Mouse (Mus musculus) stomach, embryonic 14.5 days (tissue): Measurements from ENCODE around the gene Tmem54. TPM values are rescaled to one million over a fixed set of nuclear protein-coding genes. Genes with fewer than 3 reads are reported as not detected.

ENCODE experiments used
- ATAC-seq: fragments of 200-750 bp; cut with Nextera tagmentation; 2 replicates; pipeline ENCODE4 v1.8.0; 2017; ENCODE audit warnings: low read depth, moderate TSS enrichment; ENCODE audit not compliant: insufficient number of reproducible peaks, insufficient read depth, low FRiP score
- H3K27ac ChIP-seq: fragments of 300-500 bp; sonication (generic); 2 replicates; pipeline ENCODE4 v1.5.1; 2014; ENCODE audit warnings: mild to moderate bottlenecking, low read length, moderate library complexity, mixed read lengths
- H3K27me3 ChIP-seq: fragments of 300-500 bp; sonication (generic); 2 replicates; pipeline ENCODE4 v1.6.1; 2014; ENCODE audit warnings: low read length, control low read depth, mixed read lengths; ENCODE audit not compliant: control insufficient read depth, insufficient read depth
- H3K36me3 ChIP-seq: fragments of 300-500 bp; sonication (generic); 2 replicates; pipeline ENCODE4 v1.6.1; 2014; ENCODE audit warnings: mild to moderate bottlenecking, control low read depth, low read length, moderate library complexity, mixed read lengths; ENCODE audit not compliant: control insufficient read depth, insufficient read depth
- H3K4me1 ChIP-seq: fragments of 300-500 bp; sonication (generic); 2 replicates; pipeline ENCODE4 v1.6.1; 2014; ENCODE audit warnings: low read length, control low read depth, mixed read lengths; ENCODE audit not compliant: control insufficient read depth, insufficient read depth
- H3K4me2 ChIP-seq: fragments of 300-500 bp; sonication (generic); replicated peaks from 2 replicates; pipeline ENCODE4 v1.6.1; 2014; ENCODE audit warnings: low read depth, low read length, control low read depth
- H3K4me3 ChIP-seq: fragments of 300-500 bp; sonication (generic); 2 replicates; pipeline ENCODE4 v1.5.1; 2014; ENCODE audit warnings: low read depth, low read length, control low read depth
- H3K9ac ChIP-seq: fragments of 300-500 bp; sonication (generic); replicated peaks from 2 replicates; pipeline ENCODE4 v1.6.1; 2014; ENCODE audit warnings: low read depth, mild to moderate bottlenecking, control low read depth, low read length, moderate library complexity, mixed read lengths
- H3K9me3 ChIP-seq: fragments of 300-500 bp; sonication (generic); 2 replicates; pipeline ENCODE4 v1.6.1; 2016; ENCODE audit warnings: low read depth, low read length, control low read depth; ENCODE audit not compliant: control insufficient read depth
- WGBS: fragments of 180-500 bp; shearing (Covaris S2); extraction: QIAGEN DNeasy Blood & Tissue Kit; methylation state at CpG from one replicate; pipeline ENCODE4 v1.1.7; 2014; 5-methylcytosine and 5-hydroxymethylcytosine counted together
- polyA plus RNA-seq: library from polyadenylated mRNA; unstranded; fragments of >200 nt; fragmentation: Nextera tagmentation; extraction: Ambion mirVana; gene quantifications from 2 replicates; pipeline ENCODE4 v1.2.1, GENCODE M21; 2014

Tmem54 gene
- polyA plus RNA-seq, 1 experiment from 2014 or later, result 20.9 TPM

DNA sequence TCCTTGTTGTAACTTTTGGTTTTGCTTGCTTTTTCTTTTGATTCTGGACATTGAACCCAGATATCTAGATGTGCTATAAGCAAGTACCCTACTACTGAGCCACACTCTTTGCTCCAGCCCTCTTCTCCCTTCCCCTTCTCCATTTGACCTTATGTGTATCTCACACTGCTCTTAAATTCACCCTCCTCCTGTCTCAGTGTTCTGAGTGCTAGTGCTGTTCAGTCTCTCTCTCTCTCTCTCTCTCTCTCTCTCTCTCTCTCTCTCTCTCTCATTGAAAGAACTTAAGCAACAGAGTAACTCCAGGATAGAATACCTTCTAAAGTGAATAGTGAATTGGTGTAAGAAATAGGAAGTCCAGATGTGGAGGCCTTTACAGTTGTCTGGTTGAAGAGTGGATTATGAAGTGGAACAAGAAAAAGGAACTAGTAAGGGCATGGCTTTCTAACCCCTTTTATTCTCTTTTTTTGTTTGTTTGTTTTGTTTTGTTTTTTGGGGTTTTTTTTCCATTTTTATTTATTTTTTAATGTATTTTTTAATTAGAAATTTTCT, 39.6 kb upstream of the Tmem54 start:
- Histone ChIP-seq H3K4me2 (no peak overlapping the region), H3K4me1 (0 out of 2 replicates have a peak, but pooled peaks cover 4% of the 10 kb centered on the region), H3K27ac (no peak overlapping the region), H3K4me3 (no peak overlapping the region), H3K27me3 (no peaks in the 10 kb centered on the region), H3K9me3 (no peaks in the 10 kb centered on the region), H3K9ac (no peak overlapping the region), H3K36me3 (no peaks in the 10 kb centered on the region)
- no peak for ATAC-seq

DNA sequence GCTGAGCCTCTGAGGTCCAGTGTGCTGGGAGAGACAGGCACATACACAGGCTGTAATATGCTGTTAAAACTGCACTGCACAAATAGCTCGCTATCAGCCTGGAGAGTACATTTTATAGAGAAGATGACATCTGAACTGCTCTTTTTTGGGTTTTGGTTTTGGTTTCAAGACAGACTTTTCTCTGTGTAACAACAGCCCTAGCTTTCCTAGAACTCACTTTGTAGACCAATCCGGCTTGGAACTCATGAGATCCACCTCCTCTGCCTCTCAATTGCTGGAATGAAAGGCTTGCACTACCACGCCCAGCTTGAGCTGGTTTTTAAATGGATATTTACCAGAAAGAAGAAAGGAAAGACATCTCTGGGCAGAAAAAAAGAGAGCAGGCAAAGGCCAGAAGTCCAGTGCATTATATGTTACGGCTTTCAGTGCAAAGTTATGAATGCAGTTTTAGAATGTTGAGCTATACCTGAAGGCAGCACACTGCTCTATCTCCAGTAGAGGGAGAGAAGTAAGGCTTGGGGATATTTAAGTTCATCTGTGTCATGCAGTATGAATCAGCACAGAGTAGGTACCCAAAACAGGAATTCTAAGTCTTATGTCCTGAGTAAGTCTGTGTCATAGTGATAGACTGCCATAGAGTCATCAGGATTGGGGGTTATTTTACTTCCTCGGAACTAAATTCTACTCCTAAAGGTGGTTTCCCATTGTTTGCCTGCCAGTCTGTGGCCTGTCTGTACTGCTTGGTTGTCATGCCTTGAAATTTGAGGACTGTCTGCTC, 37.5 kb upstream of the Tmem54 start:
- no peak overlapping the region for H3K4me2 ChIP-seq
- no peak overlapping the region for H3K27ac ChIP-seq
- no peaks in the 10 kb centered on the region for H3K27me3 ChIP-seq
- no peaks in the 10 kb centered on the region for H3K36me3 ChIP-seq
- H3K9me3 ChIP-seq, result no peaks in the 10 kb centered on the region
- no peak overlapping the region for H3K4me3 ChIP-seq
- 0 out of 2 replicates have a peak, but pooled peaks cover 7% of the 10 kb centered on the region for H3K4me1 ChIP-seq
- no peak for ATAC-seq
- WGBS, result 76% methylated on average over 5 of the region's 5 CpGs
- no peak overlapping the region for H3K9ac ChIP-seq

- WGBS, result 94% methylated on average over 4 of the region's 4 CpGs
- Histone ChIP-seq H3K36me3 (no peaks in the 10 kb centered on the region), H3K9ac (no peak overlapping the region), H3K27me3 (no peaks in the 10 kb centered on the region), H3K4me3 (no peak overlapping the region), H3K9me3 (no peaks in the 10 kb centered on the region), H3K4me2 (no peak overlapping the region), H3K4me1 (0 out of 2 replicates have a peak, but pooled peaks cover 7% of the 10 kb centered on the region), H3K27ac (no peak overlapping the region)
- no peak for ATAC-seq
Observed at GRCm38 (mm10) chr4:129068848-129069247, 36.5 kb upstream of the Tmem54 start.

- ATAC-seq, result no peak
- no peaks in the 10 kb centered on the region for H3K9me3 ChIP-seq
- 94% methylated on average over 9 of the region's 9 CpGs for WGBS
- H3K27me3 ChIP-seq, result no peaks in the 10 kb centered on the region
- H3K36me3 ChIP-seq, result peaks cover 26% of the 10 kb centered on the region
- H3K4me3 ChIP-seq, result no peak overlapping the region
- no peaks in the 10 kb centered on the region for H3K4me1 ChIP-seq
- no peak overlapping the region for H3K9ac ChIP-seq
- no peak overlapping the region for H3K4me2 ChIP-seq
- H3K27ac ChIP-seq, result no peak overlapping the region
Observed at GRCm38 (mm10) chr4:129079126-129079525, 26.2 kb upstream of the Tmem54 start.

DNA sequence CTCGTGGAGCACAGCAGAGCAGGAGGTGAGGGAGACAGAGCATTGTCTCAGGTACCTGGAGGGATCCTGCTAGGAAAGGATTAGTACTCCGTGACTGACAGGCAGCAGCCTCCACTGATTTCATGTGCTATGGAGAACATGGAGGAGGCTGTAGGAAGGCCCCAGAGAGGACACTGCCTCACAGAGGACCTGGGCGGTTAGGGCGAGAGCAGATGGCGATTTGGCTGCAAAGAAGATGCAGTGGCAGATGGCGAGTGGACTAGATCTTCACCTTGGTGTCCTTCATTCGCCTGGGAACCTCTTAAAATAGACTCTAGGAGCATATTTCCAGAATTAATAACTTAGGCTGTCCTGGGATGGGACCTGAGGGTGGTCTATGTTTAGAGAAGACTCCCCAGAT, 24.3 kb upstream of the Tmem54 start:
- Histone ChIP-seq H3K4me3 (no peak overlapping the region), H3K27ac (no peak overlapping the region), H3K9ac (no peak overlapping the region), H3K4me1 (no peaks in the 10 kb centered on the region), H3K4me2 (no peak overlapping the region), H3K36me3 (peaks cover 21% of the 10 kb centered on the region), H3K27me3 (no peaks in the 10 kb centered on the region), H3K9me3 (no peaks in the 10 kb centered on the region)
- WGBS, result 87% methylated on average over 7 of the region's 7 CpGs
- ATAC-seq, result no peak

- ATAC-seq, result no peak
- Histone ChIP-seq H3K27me3 (no peaks in the 10 kb centered on the region), H3K4me1 (no peaks in the 10 kb centered on the region), H3K9ac (no peak overlapping the region), H3K4me3 (no peak overlapping the region), H3K9me3 (no peaks in the 10 kb centered on the region), H3K27ac (no peak overlapping the region), H3K4me2 (no peak overlapping the region), H3K36me3 (peaks cover 21% of the 10 kb centered on the region)
- WGBS, result 84% methylated on average over 6 of the region's 6 CpGs
Observed at GRCm38 (mm10) chr4:129081512-129081911, 23.8 kb upstream of the Tmem54 start.

DNA sequence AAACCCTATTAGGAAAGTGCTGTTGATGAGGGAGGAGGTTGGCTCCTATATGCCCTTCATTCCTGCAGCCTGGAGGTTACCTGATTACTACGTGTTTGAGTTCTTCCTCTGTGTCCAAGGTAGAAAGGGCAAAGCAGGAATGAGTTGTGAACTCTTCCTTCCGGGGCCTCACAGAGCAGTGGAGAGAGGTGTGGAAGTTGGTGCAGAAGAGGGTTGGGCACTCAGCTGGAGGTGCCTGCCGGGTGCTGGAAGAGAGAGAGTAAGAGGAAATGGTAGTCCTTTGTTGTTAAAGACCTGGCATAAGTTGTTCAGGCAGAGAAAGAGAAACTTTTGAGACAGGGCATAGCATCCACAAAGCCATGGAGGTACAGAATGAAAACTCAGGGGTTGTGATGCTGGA, 23.4 kb upstream of the Tmem54 start:
- Histone ChIP-seq H3K4me3 (no peak overlapping the region), H3K27ac (no peak overlapping the region), H3K36me3 (peaks cover 17% of the 10 kb centered on the region), H3K9ac (no peak overlapping the region), H3K9me3 (no peaks in the 10 kb centered on the region), H3K4me1 (no peaks in the 10 kb centered on the region), H3K27me3 (no peaks in the 10 kb centered on the region), H3K4me2 (no peak overlapping the region)
- 72% methylated on average over 3 of the region's 3 CpGs for WGBS
- ATAC-seq, result no peak

DNA sequence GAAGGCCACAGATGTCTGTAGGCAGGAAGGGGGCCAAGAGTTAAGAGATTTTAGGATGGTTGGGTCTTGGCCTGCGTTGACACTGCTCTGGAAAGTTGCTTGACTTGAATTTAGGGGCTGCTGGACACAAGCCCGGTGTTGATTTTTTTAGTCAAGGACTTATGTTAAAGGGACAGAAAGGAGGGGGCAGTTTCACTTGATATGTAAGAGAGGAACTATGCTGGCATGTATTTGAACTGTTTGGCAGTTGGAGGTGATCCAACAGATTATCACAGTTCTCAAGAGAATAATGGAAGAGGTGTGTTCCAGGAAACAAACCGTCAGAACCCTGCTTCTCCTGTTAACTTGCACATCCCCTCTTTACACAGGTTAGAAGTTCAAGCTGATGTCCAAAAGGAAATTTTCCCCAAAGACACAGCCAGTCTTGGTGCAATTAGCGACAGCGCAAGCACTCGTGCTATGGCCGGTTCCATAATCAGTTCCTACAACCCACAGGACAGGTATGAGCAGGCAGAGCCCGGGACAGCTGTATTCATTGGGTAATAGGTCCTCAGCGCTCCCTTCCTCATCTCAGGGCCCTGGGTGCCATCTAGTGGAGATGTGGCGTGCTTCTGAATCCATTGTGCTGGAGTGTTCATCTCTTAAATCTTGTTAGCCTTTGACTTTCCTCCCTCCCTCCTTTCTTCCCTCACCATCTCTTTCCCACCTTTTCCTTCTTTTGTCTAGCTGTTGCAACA, 22.8 kb upstream of the Tmem54 start:
- H3K9me3 ChIP-seq, result no peaks in the 10 kb centered on the region
- ATAC-seq, result peak; percentile 71; the same call in 1 of the 2 replicates
- WGBS, result 43% methylated on average over 10 of the region's 10 CpGs
- H3K27ac ChIP-seq, result no peak overlapping the region
- no peak overlapping the region for H3K4me3 ChIP-seq
- no peak overlapping the region for H3K9ac ChIP-seq
- H3K36me3 ChIP-seq, result peaks cover 17% of the 10 kb centered on the region
- H3K4me1 ChIP-seq, result no peaks in the 10 kb centered on the region
- no peak overlapping the region for H3K4me2 ChIP-seq
- H3K27me3 ChIP-seq, result no peaks in the 10 kb centered on the region
